Mouse (Mus musculus) heart, embryonic 14.5 days (tissue): ENCODE data around the gene Cnep1r1. TPM values are rescaled to one million over a fixed set of nuclear protein-coding genes. Genes with fewer than 3 reads are reported as not detected.

ENCODE experiments used
- ATAC-seq: fragments of 200-750 bp; cut with Nextera tagmentation; 2 replicates; pipeline ENCODE4 v1.8.0; 2017; ENCODE audit warnings: low read depth, moderate TSS enrichment; ENCODE audit not compliant: insufficient number of reproducible peaks, insufficient read depth, low FRiP score
- H3K27ac ChIP-seq, 2 experiments: fragments of 200-500 bp in 1 of 2; fragments of 300-500 bp in 1 of 2; sonication (generic) in 1 of 2; replicated peaks in 1 of 2; 2 replicates each; pipeline ENCODE4 v1.5.1; 2012 to 2014; ENCODE audit warnings: low read depth in 2 of 2, low read length in 2 of 2, control low read depth in 1 of 2, mild to moderate bottlenecking in 1 of 2, mixed read lengths in 1 of 2; ENCODE audit not compliant: control insufficient read depth in 1 of 2, insufficient read depth in 1 of 2
- H3K27me3 ChIP-seq: fragments of 300-500 bp; sonication (generic); 2 replicates; pipeline ENCODE4 v1.6.1; 2014; ENCODE audit warnings: mild to moderate bottlenecking, low read length, control low read depth; ENCODE audit not compliant: control insufficient read depth, insufficient read depth
- H3K36me3 ChIP-seq: fragments of 300-500 bp; sonication (generic); 2 replicates; pipeline ENCODE4 v1.6.1; 2014; ENCODE audit warnings: mild to moderate bottlenecking, control low read depth, low read length, mixed read lengths; ENCODE audit not compliant: control insufficient read depth, insufficient read depth
- H3K4me1 ChIP-seq, 2 experiments: fragments of 200-500 bp in 1 of 2; fragments of 300-500 bp in 1 of 2; sonication (generic) in 1 of 2; 2 replicates each; pipeline ENCODE4 v1.6.1; 2012 to 2014; ENCODE audit warnings: low read length in 2 of 2, control low read depth in 1 of 2, mixed read lengths in 1 of 2; ENCODE audit not compliant: control insufficient read depth in 2 of 2, insufficient read depth in 2 of 2
- H3K4me2 ChIP-seq: fragments of 300-500 bp; sonication (generic); 2 replicates; pipeline ENCODE4 v1.6.1; 2014; ENCODE audit warnings: mild to moderate bottlenecking, low read length
- H3K4me3 ChIP-seq, 2 experiments: fragments of 200-500 bp in 1 of 2; fragments of 300-500 bp in 1 of 2; sonication (generic) in 1 of 2; 2 replicates each; pipeline ENCODE4 v1.5.1; 2012 to 2014; ENCODE audit warnings: low read length in 2 of 2, mild to moderate bottlenecking in 2 of 2, control low read depth in 1 of 2, low read depth in 1 of 2, moderate library complexity in 1 of 2; ENCODE audit not compliant: control insufficient read depth in 1 of 2, insufficient read depth in 1 of 2
- H3K9ac ChIP-seq: fragments of 300-500 bp; sonication (generic); 2 replicates; pipeline ENCODE4 v1.6.1; 2014; ENCODE audit warnings: mild to moderate bottlenecking, low read length
- H3K9me3 ChIP-seq: fragments of 300-500 bp; sonication (generic); 2 replicates; pipeline ENCODE4 v1.6.1; 2016; ENCODE audit warnings: low read length, control low read depth; ENCODE audit not compliant: control insufficient read depth
- WGBS: fragments of 180-500 bp; shearing (Covaris S2); extraction: QIAGEN DNeasy Blood & Tissue Kit; methylation state at CpG from one replicate; pipeline ENCODE4 v1.1.7; 2014; 5-methylcytosine and 5-hydroxymethylcytosine counted together
- polyA plus RNA-seq: library from polyadenylated mRNA; unstranded; fragments of >200 nt; fragmentation: Nextera tagmentation; extraction: Ambion mirVana; gene quantifications from 2 replicates; pipeline ENCODE4 v1.2.1, GENCODE M21; 2014

Gene Cnep1r1
- polyA plus RNA-seq, 1 experiment from 2014 or later, result 26.8 TPM

DNA sequence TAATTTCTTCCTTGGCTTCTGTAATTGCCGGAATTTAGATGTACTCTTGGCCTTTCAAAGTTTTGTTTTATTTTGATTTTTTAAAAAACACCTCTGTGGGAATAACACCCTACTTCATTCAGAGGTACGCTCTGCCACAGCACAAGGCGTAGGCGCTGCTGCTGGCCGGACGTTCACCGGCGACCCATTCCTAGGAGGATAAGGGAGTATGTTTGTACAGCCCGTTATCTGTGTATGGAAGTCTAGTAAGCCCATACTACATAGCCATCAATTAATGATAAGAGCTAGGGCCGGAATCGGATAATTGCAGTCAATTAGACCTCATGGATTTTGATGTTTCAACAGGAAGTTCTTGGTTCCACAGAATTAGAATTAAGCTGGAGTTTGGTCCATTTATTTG is 507 bp downstream of the Cnep1r1 start:
- under 1% methylated on average over 11 of the region's 11 CpGs for WGBS
- no peaks in the 10 kb centered on the region for H3K27me3 ChIP-seq
- ATAC-seq, result peak; percentile 60; the same call in 1 of the 2 replicates

DNA sequence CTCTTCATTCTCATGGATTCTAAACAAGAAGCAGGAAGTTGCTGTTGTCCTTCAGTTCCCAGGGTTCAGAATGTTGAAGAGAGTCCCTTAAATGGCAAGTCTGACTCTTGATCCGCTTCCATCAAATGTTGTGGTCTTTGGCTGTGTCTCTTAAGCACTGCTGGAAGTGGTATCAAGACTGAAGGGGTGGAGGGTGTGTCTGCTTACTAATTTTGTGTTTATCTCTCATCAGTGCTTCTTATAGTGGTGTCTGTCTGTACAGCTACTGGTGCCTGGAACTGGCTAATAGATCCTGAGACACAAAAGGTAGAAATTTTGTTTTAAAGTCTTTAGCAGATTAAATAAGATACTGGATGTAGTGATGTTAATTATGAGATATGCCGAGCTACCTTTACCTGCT is 6.3 kb downstream of the Cnep1r1 start:
- H3K4me1 ChIP-seq, result 0 out of 4 replicates have a peak, but pooled peaks cover 0 to 4% of the 10 kb centered on the region in 2 experiments
- ATAC-seq, result no peak
- WGBS, result 92% methylated on average over 2 of the region's 2 CpGs

More for the DNA sequence above, 507 bp downstream of the Cnep1r1 start:
- no peaks in the 10 kb centered on the region for H3K9me3 ChIP-seq
- H3K27ac ChIP-seq, result peak overlapping the region; percentile 78 to 85
- H3K36me3 ChIP-seq, result peaks cover 38% of the 10 kb centered on the region
- H3K4me1 ChIP-seq, result peaks cover 0 to 8% of the 10 kb centered on the region in 2 experiments; a peak in 1 of 4 replicates
- H3K9ac ChIP-seq, result peak overlapping the region; percentile 96
- H3K4me3 ChIP-seq, result peak overlapping the region; percentile 83 to 100
- peak overlapping the region; percentile 72 for H3K4me2 ChIP-seq

DNA sequence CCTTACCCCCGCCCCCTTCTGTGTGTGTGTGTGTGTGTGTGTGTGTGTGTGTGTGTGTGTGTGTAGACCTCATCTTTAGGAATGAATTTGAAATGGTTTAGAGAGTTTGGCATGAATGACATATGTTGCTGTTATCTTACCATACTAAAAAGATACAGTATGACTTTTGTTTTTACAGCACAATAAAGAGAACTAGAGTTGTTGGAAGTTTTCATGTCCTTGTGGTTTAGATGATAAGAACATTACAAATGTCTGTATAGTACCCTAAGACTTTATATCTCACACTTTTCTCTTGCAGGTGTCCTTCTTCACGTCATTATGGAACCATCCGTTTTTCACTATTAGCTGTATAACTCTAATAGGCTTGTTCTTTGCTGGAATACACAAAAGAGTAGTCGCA is 10.8 kb downstream of the Cnep1r1 start:
- Histone ChIP-seq H3K36me3 (peaks cover 91% of the 10 kb centered on the region), H3K4me3 (no peak overlapping the region), H3K9me3 (no peaks in the 10 kb centered on the region), H3K27ac (no peak overlapping the region), H3K4me2 (no peak overlapping the region), H3K9ac (no peak overlapping the region), H3K27me3 (no peaks in the 10 kb centered on the region), H3K4me1 (no peaks in the 10 kb centered on the region)
- ATAC-seq, result no peak
- 87% methylated on average over 4 of the region's 4 CpGs for WGBS

More for the DNA sequence above, 6.3 kb downstream of the Cnep1r1 start:
- Histone ChIP-seq H3K4me2 (no peak overlapping the region), H3K36me3 (peaks cover 87% of the 10 kb centered on the region), H3K9me3 (no peaks in the 10 kb centered on the region), H3K4me3 (no peak overlapping the region), H3K9ac (no peak overlapping the region), H3K27ac (no peak overlapping the region), H3K27me3 (no peaks in the 10 kb centered on the region)

- Histone ChIP-seq H3K4me2 (no peak overlapping the region), H3K4me1 (no peaks in the 10 kb centered on the region), H3K4me3 (no peak overlapping the region), H3K27ac (no peak overlapping the region), H3K27me3 (no peaks in the 10 kb centered on the region), H3K36me3 (peaks cover 91% of the 10 kb centered on the region), H3K9ac (no peak overlapping the region), H3K9me3 (no peaks in the 10 kb centered on the region)
- 61% methylated on average over 7 of the region's 7 CpGs for WGBS
- no peak for ATAC-seq
Measured at GRCm38 (mm10) chr8:88130754-88131317, 12.3 kb downstream of the Cnep1r1 start.

GRCm38 (mm10) chr8:88137748-88138484 is 19.3 kb downstream of the Cnep1r1 start, which contains the start of gene Heatr3:
Heatr3 (plus strand) TSS chr8:88137855.
- Histone ChIP-seq H3K4me2 (peak within 1 kb of the TSS; percentile 77), H3K9ac (peak within 1 kb of the TSS; percentile 88), H3K27ac (peak within 1 kb of the TSS; percentile 89 to 96), H3K9me3 (no peaks in the 10 kb centered on the region), H3K4me1 (peaks cover 0 to 15% of the 10 kb centered on the region in 2 experiments; a peak in 2 of 4 replicates), H3K27me3 (no peaks in the 10 kb centered on the region), H3K4me3 (peak within 1 kb of the TSS; percentile 86 to 97), H3K36me3 (peaks cover 70% of the 10 kb centered on the region)
- WGBS, result under 1% methylated on average over 78 of the region's 79 CpGs
- peak; percentile 96 for ATAC-seq

DNA sequence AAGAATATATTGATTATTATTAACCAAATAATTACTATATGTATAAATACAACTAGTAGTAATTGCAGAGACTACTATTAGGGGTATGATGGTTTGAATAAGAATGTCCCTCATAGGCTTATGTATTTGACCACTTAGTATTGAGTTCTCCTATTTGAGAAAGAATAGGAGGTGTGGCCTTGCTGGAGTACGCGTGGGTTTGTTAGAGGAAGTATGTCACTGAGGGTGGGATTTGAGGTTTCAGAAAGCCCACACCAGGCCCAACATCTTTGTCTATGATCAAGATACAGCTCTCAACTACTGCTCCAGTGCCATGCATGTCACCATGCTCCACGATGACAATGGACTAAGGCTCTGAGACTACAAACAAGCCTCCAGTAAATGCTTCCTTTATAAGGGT is 20.7 kb downstream of the Cnep1r1 start:
- Histone ChIP-seq H3K9ac (no peak overlapping the region; the same call in 1 of the 2 replicates), H3K36me3 (peaks cover 67% of the 10 kb centered on the region), H3K4me2 (0 out of 2 replicates have a peak overlapping the region, but pooled peaks have one; percentile 77), H3K9me3 (no peaks in the 10 kb centered on the region), H3K4me1 (peaks cover 0 to 15% of the 10 kb centered on the region in 2 experiments; a peak in 2 of 4 replicates), H3K4me3 (no peak overlapping the region), H3K27me3 (no peaks in the 10 kb centered on the region), H3K27ac (no peak overlapping the region)
- no peak for ATAC-seq
- 95% methylated on average over 3 of the region's 3 CpGs for WGBS

DNA sequence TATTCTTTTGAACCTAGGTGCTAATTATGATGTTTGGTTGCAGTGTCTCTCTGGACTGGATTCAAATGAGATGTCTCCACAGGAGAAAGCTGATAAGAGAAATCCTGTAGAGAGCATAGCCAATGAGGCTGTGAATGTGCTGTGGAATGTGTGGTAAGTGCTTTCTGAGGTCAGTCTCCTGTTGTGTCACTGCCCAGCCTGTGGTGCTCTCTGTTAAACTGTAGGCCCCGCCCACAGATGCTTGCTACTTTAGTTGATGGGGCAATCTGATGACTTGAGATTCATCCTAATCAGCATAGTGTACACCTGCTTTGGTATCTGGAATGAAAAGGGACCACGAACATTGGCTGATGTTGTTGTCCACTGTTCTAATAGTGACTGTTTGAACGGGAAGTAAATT is 23.1 kb downstream of the Cnep1r1 start:
- ATAC-seq, result no peak
- Histone ChIP-seq H3K4me2 (no peak overlapping the region), H3K4me3 (no peak overlapping the region), H3K36me3 (peaks cover 68% of the 10 kb centered on the region), H3K4me1 (peaks cover 0 to 15% of the 10 kb centered on the region in 2 experiments; a peak in 2 of 4 replicates), H3K9ac (no peak overlapping the region), H3K27me3 (no peaks in the 10 kb centered on the region), H3K9me3 (no peaks in the 10 kb centered on the region), H3K27ac (no peak overlapping the region)
- WGBS, result 87% methylated on average over 3 of the region's 3 CpGs
